Mouse (Mus musculus) thymus, adult 2 months (tissue): ENCODE data around the gene Ccdc18.

Experiments used
- CTCF ChIP-seq: fragments of 200-500 bp; IDR thresholded peaks from 2 replicates; pipeline ENCODE4 v1.5.1; 2012; ENCODE audit warnings: mild to moderate bottlenecking, control low read depth, low read length, moderate library complexity, borderline replicate concordance; ENCODE audit not compliant: control insufficient read depth, poor library complexity, insufficient read depth; ENCODE audit errors: extremely low read depth
- POLR2A ChIP-seq: fragments of 200-500 bp; IDR thresholded peaks from 2 replicates; pipeline ENCODE4 v1.6.1; 2012; ENCODE audit warnings: mild to moderate bottlenecking, low read length, control low read depth, moderate library complexity; ENCODE audit not compliant: control insufficient read depth, poor library complexity, insufficient read depth; ENCODE audit errors: extremely low read depth

DNA sequence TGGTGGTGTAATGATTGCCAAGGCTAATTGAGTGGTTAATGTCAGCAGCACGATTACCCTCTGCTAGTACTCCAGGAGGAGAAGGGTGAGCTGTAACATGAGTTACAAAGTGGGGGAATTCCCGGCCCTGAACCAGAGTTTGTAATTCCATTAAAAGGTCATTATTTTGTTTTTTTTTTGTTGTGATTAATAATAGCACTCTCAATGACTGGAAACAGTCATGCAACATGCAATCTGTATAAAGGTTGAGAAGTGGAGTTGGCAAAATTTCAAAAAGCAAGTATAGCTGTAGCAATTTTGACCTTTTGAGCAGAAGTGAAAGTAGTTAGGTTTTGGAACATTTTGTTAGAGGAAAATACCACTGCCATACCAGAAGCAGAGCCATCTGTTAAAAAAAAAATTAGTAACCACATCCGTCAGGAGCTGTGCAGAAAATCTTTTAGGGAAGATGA, 113.7 kb downstream of the Ccdc18 start:
- TF ChIP-seq CTCF = no peak
- no peak for TF ChIP-seq POLR2A
